Mouse (Mus musculus) forebrain, embryonic 15.5 days (tissue): ENCODE data around the gene Exo5. TPM values are rescaled to one million over a fixed set of nuclear protein-coding genes. Genes with fewer than 3 reads are reported as not detected.

Source experiments
- ATAC-seq: fragments of 200-750 bp; cut with Nextera tagmentation; replicated peaks from 2 replicates; pipeline ENCODE4 v1.8.0; 2017; ENCODE audit warnings: mild to moderate bottlenecking, moderate TSS enrichment, moderate library complexity
- H3K27ac ChIP-seq: fragments of 300-500 bp; sonication (generic); replicated peaks from 2 replicates; pipeline ENCODE4 v1.5.1; 2015; ENCODE audit warnings: mild to moderate bottlenecking, inconsistent platforms
- H3K27me3 ChIP-seq: fragments of 300-500 bp; sonication (generic); 2 replicates; pipeline ENCODE4 v1.6.1; 2015; ENCODE audit warnings: inconsistent platforms
- H3K36me3 ChIP-seq: fragments of 300-500 bp; sonication (generic); 2 replicates; pipeline ENCODE4 v1.6.1; 2015; ENCODE audit warnings: mild to moderate bottlenecking, inconsistent platforms
- H3K4me1 ChIP-seq: fragments of 300-500 bp; sonication (generic); 2 replicates; pipeline ENCODE4 v1.6.1; 2015; ENCODE audit warnings: inconsistent platforms
- H3K4me2 ChIP-seq: fragments of 300-500 bp; sonication (generic); replicated peaks from 2 replicates; pipeline ENCODE4 v1.6.1; 2015; ENCODE audit warnings: mild to moderate bottlenecking, inconsistent platforms
- H3K4me3 ChIP-seq: fragments of 300-500 bp; sonication (generic); 2 replicates; pipeline ENCODE4 v1.5.1; 2015; ENCODE audit warnings: mild to moderate bottlenecking, inconsistent platforms
- H3K9ac ChIP-seq: fragments of 300-500 bp; sonication (generic); replicated peaks from 2 replicates; pipeline ENCODE4 v1.6.1; 2015; ENCODE audit warnings: mild to moderate bottlenecking, inconsistent platforms
- H3K9me3 ChIP-seq: fragments of 300-500 bp; sonication (generic); 2 replicates; pipeline ENCODE4 v1.6.1; 2016; ENCODE audit warnings: inconsistent platforms
- WGBS: fragments of 180-500 bp; shearing (Covaris S2); methylation state at CpG from one replicate; pipeline ENCODE4 v1.1.7; 2015; ENCODE audit warnings: mixed read lengths; 5-methylcytosine and 5-hydroxymethylcytosine counted together
- polyA plus RNA-seq: library from polyadenylated mRNA; unstranded; fragments of >200 nt; fragmentation: Nextera tagmentation; extraction: Ambion mirVana; gene quantifications from 2 replicates; pipeline ENCODE4 v1.2.1, GENCODE M21; 2015

Exo5 gene
- 43.4 and 46.3 TPM in 2 replicates for polyA plus RNA-seq

GRCm38 (mm10) chr4:120924554-120925299 is at the start of gene Exo5:
TSS of gene Exo5 (minus strand) at chr4:120925017.
- Histone ChIP-seq H3K4me2 (peak within 1 kb of the TSS; percentile 68), H3K9me3 (peaks cover 14% of the 10 kb centered on the region; the same call in 1 of the 2 replicates), H3K4me3 (peak within 1 kb of the TSS; percentile 64), H3K9ac (peak within 1 kb of the TSS; percentile 74), H3K27me3 (no peaks in the 10 kb centered on the region), H3K4me1 (peaks cover 18% of the 10 kb centered on the region), H3K36me3 (peaks cover 30% of the 10 kb centered on the region), H3K27ac (peak within 1 kb of the TSS; percentile 90)
- WGBS: under 1% methylated on average over 33 of the region's 33 CpGs
- peak; percentile 98 for ATAC-seq

GRCm38 (mm10) chr4:120971842-120972241 is 47.0 kb upstream of the Exo5 start:
- ATAC-seq: no peak

GRCm38 (mm10) chr4:120969382-120970146 is 44.7 kb upstream of the Exo5 start:
- no peak for ATAC-seq
- no peak overlapping the region for H3K4me3 ChIP-seq
- H3K27ac ChIP-seq: no peak overlapping the region
- H3K36me3 ChIP-seq: peaks cover 42% of the 10 kb centered on the region
- no peaks in the 10 kb centered on the region for H3K4me1 ChIP-seq
- no peaks in the 10 kb centered on the region for H3K27me3 ChIP-seq
- H3K9ac ChIP-seq: no peak overlapping the region
- no peak overlapping the region for H3K4me2 ChIP-seq
- WGBS: 91% methylated on average over 5 of the region's 5 CpGs
- no peaks in the 10 kb centered on the region for H3K9me3 ChIP-seq

More at GRCm38 (mm10) chr4:120971842-120972241, 47.0 kb upstream of the Exo5 start:
- no peaks in the 10 kb centered on the region for H3K9me3 ChIP-seq
- no peaks in the 10 kb centered on the region for H3K4me1 ChIP-seq
- no peak overlapping the region for H3K4me3 ChIP-seq
- H3K27me3 ChIP-seq: no peaks in the 10 kb centered on the region
- H3K27ac ChIP-seq: no peak overlapping the region
- H3K4me2 ChIP-seq: no peak overlapping the region
- H3K9ac ChIP-seq: no peak overlapping the region
- peaks cover 53% of the 10 kb centered on the region for H3K36me3 ChIP-seq
- 88% methylated on average over 8 of the region's 8 CpGs for WGBS

DNA sequence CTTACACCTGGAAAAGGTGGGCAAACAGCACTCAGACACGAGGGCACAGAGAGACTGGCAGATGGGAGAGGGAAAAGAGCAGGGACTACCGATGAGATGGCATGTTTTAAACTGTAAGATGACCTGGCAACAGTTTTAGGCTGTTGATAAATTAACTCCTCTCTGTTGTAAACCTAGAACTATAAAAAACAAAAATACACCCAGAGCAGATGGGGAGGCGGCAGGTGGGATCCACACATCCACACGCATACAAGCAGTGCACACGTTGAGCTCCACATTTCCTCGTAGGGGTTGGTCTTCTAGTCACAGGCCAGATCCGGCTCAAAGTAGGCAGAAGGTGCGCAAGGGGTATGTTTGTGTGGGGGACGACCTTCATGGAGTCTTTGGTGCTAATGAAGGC is 43.7 kb upstream of the Exo5 start:
- Histone ChIP-seq H3K27me3 (no peaks in the 10 kb centered on the region), H3K27ac (no peak overlapping the region), H3K4me3 (no peak overlapping the region), H3K4me1 (no peaks in the 10 kb centered on the region), H3K9ac (no peak overlapping the region), H3K36me3 (peaks cover 42% of the 10 kb centered on the region), H3K4me2 (no peak overlapping the region), H3K9me3 (no peaks in the 10 kb centered on the region)
- 92% methylated on average over 9 of the region's 9 CpGs for WGBS
- no peak for ATAC-seq

GRCm38 (mm10) chr4:120955586-120955985 is 30.8 kb upstream of the Exo5 start:
- H3K4me1 ChIP-seq: peaks cover 12% of the 10 kb centered on the region
- no peak overlapping the region for H3K27ac ChIP-seq
- H3K4me2 ChIP-seq: no peak overlapping the region
- H3K36me3 ChIP-seq: no peaks in the 10 kb centered on the region
- no peaks in the 10 kb centered on the region for H3K27me3 ChIP-seq
- H3K9me3 ChIP-seq: no peaks in the 10 kb centered on the region
- H3K9ac ChIP-seq: no peak overlapping the region
- ATAC-seq: no peak
- 91% methylated on average over 1 of the region's 1 CpGs for WGBS
- no peak overlapping the region for H3K4me3 ChIP-seq

- no peak overlapping the region for H3K4me3 ChIP-seq
- WGBS: 77% methylated on average over 1 of the region's 1 CpGs
- no peaks in the 10 kb centered on the region for H3K9me3 ChIP-seq
- ATAC-seq: no peak
- H3K27ac ChIP-seq: no peak overlapping the region
- H3K4me1 ChIP-seq: peaks cover 12% of the 10 kb centered on the region
- H3K4me2 ChIP-seq: no peak overlapping the region
- H3K27me3 ChIP-seq: no peaks in the 10 kb centered on the region
- no peak overlapping the region for H3K9ac ChIP-seq
- H3K36me3 ChIP-seq: no peaks in the 10 kb centered on the region
Measured at GRCm38 (mm10) chr4:120953667-120954066, 28.9 kb upstream of the Exo5 start.

DNA sequence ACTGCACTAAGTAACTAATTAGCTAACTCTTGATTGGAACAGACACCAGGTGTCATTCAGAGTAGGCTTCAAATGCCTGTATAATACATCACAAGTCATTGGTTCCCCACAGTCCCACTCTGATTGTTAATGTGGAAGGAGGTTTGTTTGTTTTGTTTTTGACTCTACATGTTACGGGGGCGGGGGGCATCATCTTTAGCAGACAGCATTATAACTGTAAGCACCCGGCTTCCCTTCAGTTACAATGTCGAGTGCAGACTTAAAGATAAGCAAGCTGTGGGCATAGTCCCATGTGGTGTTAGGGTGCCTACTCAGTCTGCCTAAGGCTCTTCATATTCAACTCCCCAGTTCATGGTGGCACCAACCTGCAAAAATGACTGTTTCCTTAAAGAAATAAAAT is 28.2 kb upstream of the Exo5 start:
- Histone ChIP-seq H3K4me1 (peaks cover 12% of the 10 kb centered on the region), H3K27me3 (no peaks in the 10 kb centered on the region), H3K9ac (no peak overlapping the region), H3K27ac (no peak overlapping the region), H3K36me3 (no peaks in the 10 kb centered on the region), H3K4me2 (no peak overlapping the region), H3K9me3 (no peaks in the 10 kb centered on the region), H3K4me3 (no peak overlapping the region)
- no peak for ATAC-seq
- 82% methylated on average over 4 of the region's 4 CpGs for WGBS

- no peaks in the 10 kb centered on the region for H3K36me3 ChIP-seq
- H3K27ac ChIP-seq: peak overlapping the region; percentile 78
- H3K4me1 ChIP-seq: peaks cover 12% of the 10 kb centered on the region
- peak overlapping the region; percentile 68 for H3K4me2 ChIP-seq
- H3K9ac ChIP-seq: peak overlapping the region; percentile 72
- peak overlapping the region; percentile 75 for H3K4me3 ChIP-seq
- ATAC-seq: no peak
- whole genome bisulfite sequencing: 40% methylated on average over 6 of the region's 6 CpGs
- no peaks in the 10 kb centered on the region for H3K9me3 ChIP-seq
- H3K27me3 ChIP-seq: no peaks in the 10 kb centered on the region
Measured at GRCm38 (mm10) chr4:120952163-120952562, 27.3 kb upstream of the Exo5 start.

DNA sequence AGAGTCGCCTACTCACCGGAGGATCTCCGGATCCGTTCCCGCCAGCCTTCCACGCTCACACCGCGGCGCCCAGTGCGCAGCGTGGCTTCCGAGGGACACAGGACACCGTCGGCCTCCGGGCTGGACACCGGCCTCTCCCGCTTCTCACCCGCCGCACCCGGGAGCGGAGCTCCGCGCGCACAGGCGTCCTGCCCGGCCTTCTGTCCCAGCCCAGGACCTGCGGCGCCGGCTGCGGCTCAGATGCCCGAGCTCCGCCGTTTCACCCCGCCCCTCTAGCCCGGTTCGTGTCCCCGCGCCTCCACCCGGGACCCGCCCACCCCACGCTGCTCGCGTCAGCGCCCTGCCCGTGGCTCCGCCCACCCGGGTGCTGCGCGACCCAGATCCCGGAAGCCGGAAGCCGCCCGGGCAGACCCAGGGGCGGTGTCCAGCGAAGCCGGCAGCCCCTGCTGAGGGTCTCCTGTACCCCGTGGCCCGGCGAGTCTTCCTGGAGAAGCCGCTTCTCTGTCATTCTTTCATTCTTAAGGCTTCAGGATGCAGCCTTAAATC is 26.7 kb upstream of the Exo5 start, which contains the start of gene Zfp69:
Gene Zfp69, minus strand, starts transcription at position 272 of the 546 bp plus-strand sequence.
- peaks cover 12% of the 10 kb centered on the region for H3K4me1 ChIP-seq
- no peaks in the 10 kb centered on the region for H3K9me3 ChIP-seq
- WGBS: 1% methylated on average over 60 of the region's 60 CpGs
- peak within 1 kb of the TSS; percentile 68 for H3K4me2 ChIP-seq
- ATAC-seq: peak; percentile 98
- peak within 1 kb of the TSS; percentile 78 for H3K27ac ChIP-seq
- H3K36me3 ChIP-seq: no peaks in the 10 kb centered on the region
- no peaks in the 10 kb centered on the region for H3K27me3 ChIP-seq
- peak within 1 kb of the TSS; percentile 72 for H3K9ac ChIP-seq
- peak within 1 kb of the TSS; percentile 75 for H3K4me3 ChIP-seq

DNA sequence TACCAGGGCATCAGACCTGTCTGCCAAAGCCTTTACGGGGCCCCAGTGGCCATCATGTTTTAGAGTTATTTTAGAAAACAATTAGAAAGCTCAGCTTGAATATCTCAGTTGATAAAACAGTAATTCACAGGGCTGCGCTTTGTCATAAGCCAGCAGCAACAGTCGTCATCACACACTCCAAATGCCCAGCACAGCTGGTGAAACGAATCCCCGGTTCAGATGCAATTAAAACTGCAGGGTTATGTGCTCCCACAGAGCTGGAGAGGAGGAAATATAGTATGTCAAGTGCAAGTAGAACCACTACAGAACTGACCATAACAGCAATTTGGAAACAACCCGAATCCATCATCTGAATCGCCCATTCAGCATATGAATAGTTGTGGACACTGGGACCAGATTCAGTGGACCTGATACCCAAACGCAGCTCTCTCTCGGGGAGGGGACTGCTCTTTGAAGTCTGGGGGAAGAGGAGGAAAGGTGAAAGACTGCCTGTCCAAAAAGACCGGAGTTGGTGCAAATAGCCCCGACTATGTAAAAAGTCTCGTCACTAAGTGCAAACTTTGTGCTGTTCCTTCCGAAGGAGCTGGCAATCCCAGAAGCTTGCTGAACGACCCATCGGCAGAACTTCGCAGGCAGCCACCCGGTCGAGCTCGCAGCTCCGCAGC is 26.1 kb upstream of the Exo5 start:
- Histone ChIP-seq H3K36me3 (no peaks in the 10 kb centered on the region), H3K4me3 (peak overlapping the region; percentile 75), H3K9me3 (no peaks in the 10 kb centered on the region), H3K9ac (peak overlapping the region; percentile 72), H3K4me1 (peaks cover 12% of the 10 kb centered on the region), H3K4me2 (peak overlapping the region; percentile 68), H3K27ac (peak overlapping the region; percentile 78), H3K27me3 (no peaks in the 10 kb centered on the region)
- peak; percentile 23 for ATAC-seq
- 6% methylated on average over 20 of the region's 20 CpGs for WGBS

DNA sequence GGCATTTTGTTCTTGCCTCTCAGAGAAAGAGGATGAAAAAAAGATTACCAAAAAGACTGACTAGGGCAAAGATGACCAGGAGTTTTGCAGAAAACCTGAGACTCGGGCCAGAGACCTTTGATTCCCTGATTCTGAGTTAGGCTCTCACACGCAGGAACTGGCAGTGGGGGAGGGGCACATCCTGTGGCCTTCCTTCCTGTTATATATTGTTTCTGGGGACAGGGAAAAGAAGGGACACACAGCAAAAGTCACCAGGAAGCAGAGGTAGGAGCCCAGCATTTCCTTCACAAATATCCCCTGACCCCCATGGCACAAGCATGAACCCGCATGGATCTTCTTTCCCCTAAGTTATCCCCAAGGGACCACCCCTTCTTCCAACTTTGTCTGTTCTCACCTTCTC is 24.1 kb upstream of the Exo5 start:
- WGBS: 84% methylated on average over 3 of the region's 3 CpGs
- ATAC-seq: no peak
- no peaks in the 10 kb centered on the region for H3K9me3 ChIP-seq
- H3K27ac ChIP-seq: no peak overlapping the region
- H3K36me3 ChIP-seq: no peaks in the 10 kb centered on the region
- no peak overlapping the region for H3K4me3 ChIP-seq
- no peak overlapping the region for H3K9ac ChIP-seq
- no peaks in the 10 kb centered on the region for H3K27me3 ChIP-seq
- H3K4me1 ChIP-seq: peaks cover 12% of the 10 kb centered on the region
- no peak overlapping the region for H3K4me2 ChIP-seq

- H3K4me2 ChIP-seq: no peak overlapping the region
- no peaks in the 10 kb centered on the region for H3K4me1 ChIP-seq
- ATAC-seq: no peak
- H3K27me3 ChIP-seq: no peaks in the 10 kb centered on the region
- no peaks in the 10 kb centered on the region for H3K9me3 ChIP-seq
- peaks cover 5% of the 10 kb centered on the region for H3K36me3 ChIP-seq
- no peak overlapping the region for H3K4me3 ChIP-seq
- no peak overlapping the region for H3K9ac ChIP-seq
- H3K27ac ChIP-seq: no peak overlapping the region
- WGBS: 92% methylated on average over 3 of the region's 3 CpGs
Measured at GRCm38 (mm10) chr4:120935006-120935405, 10.2 kb upstream of the Exo5 start.
